Mouse (Mus musculus): ENCODE results near the gene Eng. TPM values are rescaled to one million over a fixed set of nuclear protein-coding genes. Genes with fewer than 3 reads are reported as not detected.

Gene Eng
- polyA plus RNA-seq, 1 experiment from 2014 or later, result 23.8 TPM

DNA sequence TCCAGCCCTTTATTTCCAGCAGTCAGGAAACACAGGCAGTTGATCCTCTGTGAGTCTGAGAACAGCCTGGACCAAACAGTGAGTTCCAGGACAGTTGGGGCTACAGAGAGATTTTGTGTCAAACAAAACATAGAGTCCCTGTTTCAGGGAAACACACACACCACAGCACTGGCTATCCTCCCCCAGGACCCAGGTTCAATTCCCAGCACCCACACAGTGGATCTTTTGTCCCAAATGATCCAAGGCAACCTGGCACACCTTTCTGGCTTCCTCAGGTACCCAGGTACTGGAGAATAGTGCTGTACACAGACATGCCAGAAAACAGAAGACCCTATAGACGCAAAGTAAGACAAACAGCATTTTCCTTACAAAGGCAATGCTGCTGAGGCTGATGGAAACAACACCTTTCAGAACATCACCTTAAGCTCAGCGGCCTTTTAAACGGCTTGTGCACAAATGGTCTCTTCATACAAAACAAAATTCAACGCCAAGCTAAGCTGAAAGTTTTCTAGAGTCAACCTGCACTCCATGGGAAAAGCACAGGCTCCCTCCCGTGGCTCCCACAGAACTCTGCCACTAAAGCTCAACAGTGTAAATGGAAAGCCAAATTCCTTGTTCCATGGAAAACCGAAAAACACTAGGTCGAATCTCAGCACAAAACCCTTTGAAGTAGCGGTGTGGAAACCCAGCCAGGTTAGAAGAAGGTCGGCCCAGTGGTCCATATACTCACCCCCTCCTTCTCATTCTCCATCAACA, 65.1 kb downstream of the Eng start:
- Histone ChIP-seq H3K36me3 (ENCODE audit: control insufficient read depth, insufficient read depth, low read length) (peaks cover 46% of the 10 kb centered on the region), H3K27me3 (ENCODE audit: control insufficient read depth, insufficient read depth, low read length) (no peaks in the 10 kb centered on the region), H3K4me3 (replicated peaks; ENCODE audit: low read depth, low read length) (peak overlapping the region; percentile 89), H3K4me2 (ENCODE audit: low read length) (peak overlapping the region; percentile 97), H3K9me3 (ENCODE audit: control insufficient read depth, low read length) (no peaks in the 10 kb centered on the region), H3K27ac (replicated peaks; ENCODE audit: low read depth, low read length) (no peak overlapping the region), H3K9ac (replicated peaks; ENCODE audit: low read length) (peak overlapping the region; percentile 95), H3K4me1 (ENCODE audit: control insufficient read depth, insufficient read depth, low read length) (peaks cover 15% of the 10 kb centered on the region)
- no peak for DNase-seq
- 35% methylated on average over 9 of the region's 9 CpGs for WGBS
- no peak for ATAC-seq (ENCODE audit: low FRiP score, low TSS enrichment)

DNA sequence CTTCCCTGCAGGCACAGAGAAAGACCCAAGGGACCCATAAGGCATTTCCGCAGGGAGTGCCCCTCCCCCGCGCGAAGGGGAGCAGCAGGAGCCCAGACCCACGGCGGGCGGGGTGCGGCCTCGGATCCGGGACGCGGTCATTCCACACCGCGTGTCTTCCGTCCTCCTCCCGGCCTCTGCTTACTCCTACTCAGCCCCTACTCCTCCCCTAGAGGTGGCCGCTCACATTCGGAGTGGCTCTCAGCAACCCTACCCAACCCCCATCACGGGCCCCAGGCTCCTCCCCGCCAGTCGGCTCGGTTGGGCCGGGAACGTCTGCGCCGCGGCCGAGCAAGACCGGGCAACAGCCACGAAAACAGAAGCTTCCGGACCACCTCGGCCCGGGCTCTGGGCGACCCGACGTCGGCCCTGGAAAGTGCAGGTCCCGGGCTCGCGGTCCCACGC, 65.7 kb downstream of the Eng start:
- H3K4me1 ChIP-seq (ENCODE audit: control insufficient read depth, insufficient read depth, low read length), result peaks cover 15% of the 10 kb centered on the region
- peak overlapping the region; percentile 95 for H3K9ac ChIP-seq (replicated peaks; ENCODE audit: low read length)
- DNase-seq, result peak; percentile 47
- WGBS, result under 1% methylated on average over 41 of the region's 41 CpGs
- peak; percentile 31 for ATAC-seq (ENCODE audit: low FRiP score, low TSS enrichment)
- peak overlapping the region; percentile 99 for H3K27ac ChIP-seq (replicated peaks; ENCODE audit: low read depth, low read length)
- peak overlapping the region; percentile 89 for H3K4me3 ChIP-seq (replicated peaks; ENCODE audit: low read depth, low read length)
- H3K9me3 ChIP-seq (ENCODE audit: control insufficient read depth, low read length), result no peaks in the 10 kb centered on the region
- H3K4me2 ChIP-seq (ENCODE audit: low read length), result peak overlapping the region; percentile 97
- peaks cover 40% of the 10 kb centered on the region for H3K36me3 ChIP-seq (ENCODE audit: control insufficient read depth, insufficient read depth, low read length)
- no peaks in the 10 kb centered on the region for H3K27me3 ChIP-seq (ENCODE audit: control insufficient read depth, insufficient read depth, low read length)

- peaks cover 37% of the 10 kb centered on the region for H3K36me3 ChIP-seq (ENCODE audit: control insufficient read depth, insufficient read depth, low read length)
- DNase-seq (peak; percentile 97), ATAC-seq (ENCODE audit: low FRiP score, low TSS enrichment) (peak; percentile 88)
- peak overlapping the region; percentile 99 for H3K27ac ChIP-seq (replicated peaks; ENCODE audit: low read depth, low read length)
- no peaks in the 10 kb centered on the region for H3K9me3 ChIP-seq (ENCODE audit: control insufficient read depth, low read length)
- H3K9ac ChIP-seq (replicated peaks; ENCODE audit: low read length), result peak overlapping the region; percentile 95
- H3K4me2 ChIP-seq (ENCODE audit: low read length), result peak overlapping the region; percentile 97
- no peaks in the 10 kb centered on the region for H3K27me3 ChIP-seq (ENCODE audit: control insufficient read depth, insufficient read depth, low read length)
- peaks cover 15% of the 10 kb centered on the region for H3K4me1 ChIP-seq (ENCODE audit: control insufficient read depth, insufficient read depth, low read length)
- H3K4me3 ChIP-seq (replicated peaks; ENCODE audit: low read depth, low read length), result peak overlapping the region; percentile 89
- WGBS, result 0% methylated on average over 44 of the region's 44 CpGs
Measured at GRCm38 (mm10) chr2:32712586-32712933, 66.2 kb downstream of the Eng start.

DNA sequence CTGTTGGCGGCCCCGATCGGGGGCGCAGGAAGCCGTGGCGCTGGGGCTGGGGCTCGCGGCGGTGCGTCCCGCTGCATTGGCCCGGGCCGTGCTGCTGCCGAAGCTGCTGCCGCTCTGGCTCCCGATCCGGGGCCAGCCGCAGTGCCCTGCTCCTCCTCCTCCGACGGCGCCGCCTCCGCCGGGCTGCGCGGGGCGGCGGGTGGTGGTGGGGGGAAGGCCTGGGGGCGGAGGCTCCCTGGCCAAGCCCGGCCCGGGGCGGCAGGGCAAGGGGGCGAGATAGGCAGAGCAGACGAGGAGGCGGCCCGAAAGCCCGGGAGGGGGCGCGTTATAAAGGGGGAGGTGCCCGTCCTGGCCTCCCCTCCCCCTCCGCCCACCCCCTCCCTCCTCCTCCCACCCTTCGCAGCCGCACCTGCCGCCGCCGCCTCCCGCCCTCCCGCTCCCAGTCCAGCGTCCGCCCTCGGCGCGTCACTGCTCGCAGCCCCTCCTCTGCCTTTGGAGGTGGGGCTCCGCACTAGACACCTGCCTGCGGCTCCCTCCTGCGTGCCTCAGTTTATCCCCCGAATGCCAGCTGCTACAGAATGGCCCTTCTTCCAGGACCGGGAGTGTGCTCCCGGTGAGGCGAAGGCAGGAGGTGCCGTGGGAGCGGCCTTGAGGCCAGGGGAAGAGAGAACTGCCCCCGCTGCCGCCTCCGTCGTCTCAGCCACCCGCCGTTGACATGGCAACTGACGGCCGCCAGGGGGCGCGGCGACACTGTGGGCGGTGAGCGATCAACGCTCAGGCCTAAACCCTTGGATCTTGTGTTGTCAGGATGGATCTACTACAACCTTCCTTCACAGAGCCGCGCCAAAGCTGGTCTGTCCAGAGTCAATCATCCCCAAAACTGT, 66.8 kb downstream of the Eng start, which contains the start of gene Cdk9:
Gene Cdk9 (minus strand): TSS at position 143 of the 884 bp plus-strand sequence.
- Histone ChIP-seq H3K27me3 (ENCODE audit: control insufficient read depth, insufficient read depth, low read length) (no peaks in the 10 kb centered on the region), H3K4me1 (ENCODE audit: control insufficient read depth, insufficient read depth, low read length) (peaks cover 15% of the 10 kb centered on the region), H3K9me3 (ENCODE audit: control insufficient read depth, low read length) (no peaks in the 10 kb centered on the region), H3K36me3 (ENCODE audit: control insufficient read depth, insufficient read depth, low read length) (peaks cover 31% of the 10 kb centered on the region), H3K9ac (replicated peaks; ENCODE audit: low read length) (peak within 1 kb of the TSS; percentile 95), H3K27ac (replicated peaks; ENCODE audit: low read depth, low read length) (peak within 1 kb of the TSS; percentile 99), H3K4me3 (replicated peaks; ENCODE audit: low read depth, low read length) (peak within 1 kb of the TSS; percentile 89), H3K4me2 (ENCODE audit: low read length) (peak within 1 kb of the TSS; percentile 97)
- WGBS, result under 1% methylated on average over 53 of the region's 79 CpGs
- ATAC-seq (ENCODE audit: low FRiP score, low TSS enrichment) (peak; percentile 89), DNase-seq (peak; percentile 95)

DNA sequence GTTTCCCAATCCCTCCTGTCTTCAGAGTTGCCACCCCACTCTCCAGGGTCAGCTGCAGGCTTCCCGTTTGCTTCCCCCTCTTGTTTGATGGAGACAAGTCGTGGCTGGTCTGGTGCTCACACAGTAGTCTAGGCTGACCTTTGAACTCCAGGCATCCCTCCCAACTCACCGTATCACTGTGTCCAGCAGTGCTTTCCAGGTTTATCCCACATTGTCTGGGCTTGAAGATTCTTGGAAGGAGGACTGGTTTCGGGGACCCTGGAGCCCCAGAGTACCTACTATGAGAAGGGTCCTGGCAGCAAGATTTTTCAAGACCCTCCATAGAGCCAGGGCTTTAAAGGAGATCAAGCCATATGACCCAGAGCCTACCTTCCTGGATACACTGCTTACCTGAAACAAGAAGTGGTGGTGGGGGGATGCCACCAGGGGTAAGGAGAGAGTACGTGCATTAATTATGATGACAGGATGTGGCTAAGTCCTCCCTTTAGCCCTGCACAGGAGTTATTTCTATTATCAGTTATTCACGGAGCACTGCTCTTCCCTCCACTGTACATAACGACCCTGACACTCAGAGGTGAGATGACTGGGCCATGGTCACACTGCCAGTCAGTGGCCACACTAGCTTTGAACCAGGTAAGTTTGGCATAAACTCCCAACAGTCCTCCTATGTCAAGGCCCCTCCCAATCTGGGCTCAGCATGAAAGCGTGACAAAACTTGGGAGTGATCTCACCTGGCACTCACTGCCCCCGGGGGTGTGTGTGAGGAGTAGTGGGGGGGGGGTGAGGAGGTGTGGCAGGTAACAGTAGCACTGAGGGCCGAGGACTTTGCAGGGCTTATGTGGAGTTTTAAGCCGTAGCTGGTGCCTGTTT, 68.0 kb downstream of the Eng start:
- Histone ChIP-seq H3K27ac (replicated peaks; ENCODE audit: low read depth, low read length) (peak overlapping the region; percentile 99), H3K4me3 (replicated peaks; ENCODE audit: low read depth, low read length) (0 out of 2 replicates have a peak overlapping the region, but pooled peaks have one; percentile 89), H3K36me3 (ENCODE audit: control insufficient read depth, insufficient read depth, low read length) (peaks cover 19% of the 10 kb centered on the region), H3K4me1 (ENCODE audit: control insufficient read depth, insufficient read depth, low read length) (peaks cover 15% of the 10 kb centered on the region), H3K9ac (replicated peaks; ENCODE audit: low read length) (peak overlapping the region; percentile 95; the same call in 1 of the 2 replicates), H3K9me3 (ENCODE audit: control insufficient read depth, low read length) (no peaks in the 10 kb centered on the region), H3K4me2 (ENCODE audit: low read length) (peak overlapping the region; percentile 97; the same call in 1 of the 2 replicates), H3K27me3 (ENCODE audit: control insufficient read depth, insufficient read depth, low read length) (no peaks in the 10 kb centered on the region)
- 68% methylated on average over 11 of the region's 11 CpGs for WGBS
- no peak for DNase-seq
- no peak for ATAC-seq (ENCODE audit: low FRiP score, low TSS enrichment)

DNA sequence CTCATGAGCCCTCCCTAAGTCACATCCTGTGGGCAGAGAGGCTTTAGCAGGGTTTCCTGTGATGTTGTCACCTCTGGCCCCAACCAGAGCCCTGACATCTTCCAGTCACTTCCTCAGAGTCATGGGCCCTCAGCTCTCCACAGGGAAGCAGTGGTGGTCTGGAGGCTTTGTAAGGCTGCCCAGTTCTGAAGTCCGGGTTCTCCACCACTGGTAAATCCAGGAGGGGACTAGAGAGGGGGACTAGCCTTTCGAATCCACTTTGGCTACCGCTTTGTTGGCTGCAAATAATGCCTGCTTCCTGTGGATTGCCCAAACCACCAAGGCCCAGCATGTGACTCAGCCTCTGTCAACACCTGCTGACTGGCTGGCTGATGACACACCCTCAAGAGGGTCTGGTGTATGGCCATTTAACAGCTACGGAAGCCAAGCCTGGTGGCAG, 68.6 kb downstream of the Eng start:
- H3K27me3 ChIP-seq (ENCODE audit: control insufficient read depth, insufficient read depth, low read length), result no peaks in the 10 kb centered on the region

GRCm38 (mm10) chr2:32718761-32719160, 72.4 kb downstream of the Eng start:
- Histone ChIP-seq H3K4me3 (replicated peaks; ENCODE audit: low read depth, low read length) (no peak overlapping the region), H3K9me3 (ENCODE audit: control insufficient read depth, low read length) (no peaks in the 10 kb centered on the region), H3K27ac (replicated peaks; ENCODE audit: low read depth, low read length) (no peak overlapping the region), H3K36me3 (ENCODE audit: control insufficient read depth, insufficient read depth, low read length) (no peaks in the 10 kb centered on the region), H3K4me2 (ENCODE audit: low read length) (no peak overlapping the region), H3K9ac (replicated peaks; ENCODE audit: low read length) (no peak overlapping the region), H3K4me1 (ENCODE audit: control insufficient read depth, insufficient read depth, low read length) (peaks cover 6% of the 10 kb centered on the region), H3K27me3 (ENCODE audit: control insufficient read depth, insufficient read depth, low read length) (no peaks in the 10 kb centered on the region)
- 43% methylated on average over 9 of the region's 9 CpGs for WGBS
- no peak for ATAC-seq (ENCODE audit: low FRiP score, low TSS enrichment)
- DNase-seq, result peak; percentile 44

More for the DNA sequence above, 68.6 kb downstream of the Eng start:
- ATAC-seq (ENCODE audit: low FRiP score, low TSS enrichment) (no peak), DNase-seq (no peak)
- H3K4me2 ChIP-seq (ENCODE audit: low read length), result no peak overlapping the region
- no peaks in the 10 kb centered on the region for H3K9me3 ChIP-seq (ENCODE audit: control insufficient read depth, low read length)
- H3K4me1 ChIP-seq (ENCODE audit: control insufficient read depth, insufficient read depth, low read length), result peaks cover 15% of the 10 kb centered on the region
- H3K4me3 ChIP-seq (replicated peaks; ENCODE audit: low read depth, low read length), result no peak overlapping the region
- H3K36me3 ChIP-seq (ENCODE audit: control insufficient read depth, insufficient read depth, low read length), result peaks cover 13% of the 10 kb centered on the region
- 73% methylated on average over 4 of the region's 4 CpGs for WGBS
- H3K27ac ChIP-seq (replicated peaks; ENCODE audit: low read depth, low read length), result no peak overlapping the region
- no peak overlapping the region for H3K9ac ChIP-seq (replicated peaks; ENCODE audit: low read length)

DNA sequence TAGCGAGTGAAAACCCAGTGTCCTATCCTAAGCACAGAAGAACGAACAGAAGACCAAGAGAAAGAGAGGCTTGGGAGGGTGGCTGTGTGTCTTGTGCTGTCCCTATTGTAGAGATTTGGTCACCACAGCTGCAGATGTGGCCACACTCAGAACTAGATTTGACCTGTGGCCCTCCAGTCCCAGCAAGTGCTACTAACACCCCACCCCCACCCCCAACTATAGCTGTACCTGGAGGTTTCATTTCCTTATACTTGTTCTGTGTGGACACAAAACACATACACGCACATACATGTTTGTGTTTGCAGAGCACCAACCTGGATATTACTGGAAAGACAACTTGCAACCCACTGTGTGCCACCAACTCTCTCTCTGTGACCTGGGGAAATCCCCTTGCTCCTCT, 73.7 kb downstream of the Eng start:
- DNase-seq (no peak), ATAC-seq (ENCODE audit: low FRiP score, low TSS enrichment) (no peak)
- no peaks in the 10 kb centered on the region for H3K9me3 ChIP-seq (ENCODE audit: control insufficient read depth, low read length)

More for the DNA sequence above, 73.7 kb downstream of the Eng start:
- Histone ChIP-seq H3K27me3 (ENCODE audit: control insufficient read depth, insufficient read depth, low read length) (no peaks in the 10 kb centered on the region), H3K4me2 (ENCODE audit: low read length) (no peak overlapping the region), H3K36me3 (ENCODE audit: control insufficient read depth, insufficient read depth, low read length) (no peaks in the 10 kb centered on the region), H3K4me3 (replicated peaks; ENCODE audit: low read depth, low read length) (no peak overlapping the region), H3K4me1 (ENCODE audit: control insufficient read depth, insufficient read depth, low read length) (no peaks in the 10 kb centered on the region), H3K27ac (replicated peaks; ENCODE audit: low read depth, low read length) (no peak overlapping the region), H3K9ac (replicated peaks; ENCODE audit: low read length) (no peak overlapping the region)
- 91% methylated on average over 3 of the region's 3 CpGs for WGBS
